Mouse (Mus musculus) neural tube, embryonic 14.5 days (tissue): Measurements from ENCODE around the gene Prrg3. TPM values are rescaled to one million over a fixed set of nuclear protein-coding genes. Genes with fewer than 3 reads are reported as not detected.

ENCODE experiments used
- ATAC-seq: fragments of 200-750 bp; cut with Nextera tagmentation; 2 replicates; pipeline ENCODE4 v1.8.0; 2017; ENCODE audit warnings: low read depth, mild to moderate bottlenecking, moderate TSS enrichment, moderate library complexity
- H3K27ac ChIP-seq: fragments of 300-500 bp; sonication (generic); 2 replicates; pipeline ENCODE4 v1.5.1; 2014; ENCODE audit warnings: low read depth, mild to moderate bottlenecking, control low read depth, low read length, moderate library complexity, mixed read lengths
- H3K27me3 ChIP-seq: fragments of 300-500 bp; sonication (generic); 2 replicates; pipeline ENCODE4 v1.6.1; 2014; ENCODE audit warnings: low read length; ENCODE audit not compliant: control insufficient read depth, insufficient read depth
- H3K36me3 ChIP-seq: fragments of 300-500 bp; sonication (generic); 2 replicates; pipeline ENCODE4 v1.6.1; 2014; ENCODE audit warnings: low read length, mixed read lengths; ENCODE audit not compliant: control insufficient read depth, insufficient read depth
- H3K4me1 ChIP-seq: fragments of 300-500 bp; sonication (generic); 2 replicates; pipeline ENCODE4 v1.6.1; 2014; ENCODE audit warnings: low read length; ENCODE audit not compliant: control insufficient read depth, insufficient read depth
- H3K4me2 ChIP-seq: fragments of 300-500 bp; sonication (generic); 2 replicates; pipeline ENCODE4 v1.6.1; 2014; ENCODE audit warnings: mild to moderate bottlenecking, low read depth, low read length, control low read depth
- H3K4me3 ChIP-seq: fragments of 300-500 bp; sonication (generic); 2 replicates; pipeline ENCODE4 v1.5.1; 2014; ENCODE audit warnings: low read depth, low read length, control low read depth, mixed read lengths
- H3K9ac ChIP-seq: fragments of 300-500 bp; sonication (generic); replicated peaks from 2 replicates; pipeline ENCODE4 v1.6.1; 2014; ENCODE audit warnings: low read depth, mild to moderate bottlenecking, control low read depth, low read length, mixed read lengths
- H3K9me3 ChIP-seq: fragments of 300-500 bp; sonication (generic); 2 replicates; pipeline ENCODE4 v1.6.1; 2016; ENCODE audit warnings: low read length; ENCODE audit not compliant: control insufficient read depth
- WGBS: fragments of 180-500 bp; shearing (Covaris S2); extraction: QIAGEN DNeasy Blood & Tissue Kit; methylation state at CpG from one replicate; pipeline ENCODE4 v1.1.7; 2014; 5-methylcytosine and 5-hydroxymethylcytosine counted together
- polyA plus RNA-seq: library from polyadenylated mRNA; unstranded; fragments of >200 nt; fragmentation: Nextera tagmentation; extraction: Ambion mirVana; gene quantifications from 2 replicates; pipeline ENCODE4 v1.2.1, GENCODE M21; 2014

Prrg3 gene
- polyA plus RNA-seq, 1 experiment from 2014 or later, result 11.6 TPM

DNA sequence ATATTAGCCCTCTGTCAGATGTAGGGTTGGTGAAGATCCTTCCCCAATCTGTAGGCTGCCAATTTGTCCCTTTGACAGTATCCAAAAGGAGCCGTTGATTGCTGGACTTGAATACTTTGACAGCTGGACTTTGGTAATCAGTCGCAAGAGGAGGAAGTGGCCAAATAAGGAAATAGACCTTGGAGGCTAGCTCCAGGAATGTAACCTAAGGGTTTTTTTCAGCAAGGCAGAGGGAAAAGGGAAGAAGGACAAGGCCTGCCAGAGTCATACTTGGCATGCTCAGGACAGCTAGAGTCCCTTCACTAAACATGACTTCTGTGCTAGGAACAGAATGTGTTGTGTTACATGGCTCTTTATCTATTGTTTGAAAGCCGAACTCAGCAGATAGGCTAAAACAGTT lies 18.0 kb downstream of the Prrg3 start:
- Histone ChIP-seq H3K9me3 (no peaks in the 10 kb centered on the region), H3K9ac (no peak overlapping the region), H3K27me3 (no peaks in the 10 kb centered on the region), H3K4me3 (no peak overlapping the region), H3K27ac (no peak overlapping the region), H3K36me3 (no peaks in the 10 kb centered on the region), H3K4me1 (no peaks in the 10 kb centered on the region), H3K4me2 (no peak overlapping the region)
- WGBS, result 79% methylated on average over 3 of the region's 3 CpGs
- ATAC-seq, result no peak

DNA sequence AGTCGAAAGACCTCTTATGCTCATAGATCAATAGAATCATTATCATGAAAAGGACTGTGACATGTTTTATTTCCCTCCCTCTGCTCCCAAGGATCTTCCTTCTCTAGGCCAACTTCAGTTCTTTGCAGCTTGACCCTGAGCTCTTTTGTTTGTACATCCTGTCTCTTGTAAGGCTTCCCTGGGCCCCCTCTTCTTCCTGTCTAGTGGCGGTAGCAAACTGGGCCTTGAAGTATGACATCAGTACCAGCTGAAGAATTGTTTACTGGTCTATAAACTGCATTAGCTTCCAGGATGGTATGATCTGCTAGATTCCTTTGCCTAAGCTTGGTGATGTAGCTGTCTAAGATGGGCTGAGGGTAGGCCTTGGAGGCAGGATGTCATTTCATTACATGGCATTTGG lies 18.9 kb downstream of the Prrg3 start:
- no peaks in the 10 kb centered on the region for H3K27me3 ChIP-seq
- 52% methylated on average over 2 of the region's 2 CpGs for WGBS

DNA sequence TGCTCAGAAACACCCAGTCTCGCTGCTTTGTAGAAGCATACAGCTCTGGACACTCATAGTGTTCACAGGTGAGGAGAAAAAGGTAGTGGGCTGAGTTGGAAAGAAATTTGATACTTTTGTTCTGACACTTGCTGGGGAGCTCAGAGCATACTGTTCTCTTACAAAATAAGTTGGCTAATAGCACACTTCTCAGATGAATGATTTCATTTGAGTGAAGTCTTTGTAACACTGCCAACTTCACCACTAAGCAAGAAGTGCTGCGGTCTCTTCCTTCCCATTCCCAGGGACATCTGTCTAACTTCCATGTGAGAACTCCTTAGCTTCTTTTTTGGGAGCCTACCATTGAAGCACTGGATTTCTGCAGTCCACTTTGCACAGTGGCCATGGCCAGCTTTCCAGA lies 20.8 kb downstream of the Prrg3 start:
- WGBS, result 74% methylated on average over 2 of the region's 2 CpGs
- H3K36me3 ChIP-seq, result no peaks in the 10 kb centered on the region
- no peak overlapping the region for H3K4me3 ChIP-seq
- H3K4me2 ChIP-seq, result no peak overlapping the region
- H3K27me3 ChIP-seq, result no peaks in the 10 kb centered on the region
- H3K27ac ChIP-seq, result no peak overlapping the region
- H3K4me1 ChIP-seq, result no peaks in the 10 kb centered on the region
- H3K9me3 ChIP-seq, result no peaks in the 10 kb centered on the region
- no peak for ATAC-seq
- no peak overlapping the region for H3K9ac ChIP-seq

More for the DNA sequence above, 18.9 kb downstream of the Prrg3 start:
- Histone ChIP-seq H3K4me2 (no peak overlapping the region), H3K9me3 (no peaks in the 10 kb centered on the region), H3K9ac (no peak overlapping the region), H3K36me3 (no peaks in the 10 kb centered on the region), H3K4me1 (no peaks in the 10 kb centered on the region), H3K27ac (no peak overlapping the region), H3K4me3 (no peak overlapping the region)
- ATAC-seq, result no peak

DNA sequence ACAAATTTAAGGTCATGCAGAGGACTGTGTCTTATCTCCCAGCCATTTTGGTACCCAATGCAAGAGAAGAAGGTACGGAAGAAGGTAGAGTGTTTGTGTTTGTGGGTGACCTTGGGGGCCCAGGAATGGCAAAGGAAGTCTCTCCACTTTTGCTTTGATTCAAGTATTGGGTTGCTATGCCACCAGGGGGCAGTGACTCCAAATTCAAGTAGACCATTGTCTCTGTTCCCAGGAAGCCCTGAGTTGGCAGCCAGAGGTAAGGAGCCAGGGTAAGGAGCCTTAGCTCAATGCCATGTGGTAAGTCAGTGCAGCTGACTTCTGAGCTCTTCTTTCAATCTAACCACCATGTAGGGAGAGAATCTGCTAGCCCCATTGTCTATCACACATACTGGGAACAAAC lies 21.4 kb downstream of the Prrg3 start:
- 88% methylated on average over 1 of the region's 1 CpGs for WGBS
- Histone ChIP-seq H3K4me1 (no peaks in the 10 kb centered on the region), H3K4me2 (no peak overlapping the region)

DNA sequence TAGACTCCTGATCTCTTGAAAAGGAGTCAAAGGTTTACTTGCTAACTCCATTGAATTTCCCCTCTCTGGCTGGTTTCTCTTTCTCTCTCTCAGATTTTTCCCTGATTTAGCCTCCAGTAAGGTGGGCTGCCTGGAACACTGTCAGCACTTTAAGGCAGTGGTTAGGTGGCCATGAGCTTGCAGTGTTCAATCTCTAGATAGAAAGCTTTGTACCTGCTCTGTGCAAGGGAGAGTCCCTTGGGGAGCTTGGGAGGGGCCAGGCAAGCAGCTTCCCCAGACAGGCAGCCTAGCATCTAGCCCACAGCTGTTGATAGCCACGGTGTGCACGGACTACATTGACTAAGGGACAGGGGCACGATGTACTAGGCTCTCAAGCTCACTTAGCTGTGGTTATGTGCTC lies 29.1 kb downstream of the Prrg3 start, which contains the start of gene Cnga2:
Gene Cnga2, plus strand, starts transcription at position 301 of the 400 bp plus-strand sequence.
- Histone ChIP-seq H3K9me3 (no peaks in the 10 kb centered on the region), H3K36me3 (no peaks in the 10 kb centered on the region), H3K27ac (no peak within 1 kb of the TSS), H3K27me3 (no peaks in the 10 kb centered on the region), H3K4me2 (no peak within 1 kb of the TSS), H3K4me1 (no peaks in the 10 kb centered on the region), H3K9ac (no peak within 1 kb of the TSS), H3K4me3 (no peak within 1 kb of the TSS)
- WGBS, result 92% methylated on average over 3 of the region's 3 CpGs
- no peak for ATAC-seq

More for the DNA sequence above, 21.4 kb downstream of the Prrg3 start:
- no peaks in the 10 kb centered on the region for H3K27me3 ChIP-seq
- no peak overlapping the region for H3K4me3 ChIP-seq
- H3K36me3 ChIP-seq, result no peaks in the 10 kb centered on the region
- no peak for ATAC-seq
- H3K9ac ChIP-seq, result no peak overlapping the region
- no peak overlapping the region for H3K27ac ChIP-seq
- no peaks in the 10 kb centered on the region for H3K9me3 ChIP-seq

DNA sequence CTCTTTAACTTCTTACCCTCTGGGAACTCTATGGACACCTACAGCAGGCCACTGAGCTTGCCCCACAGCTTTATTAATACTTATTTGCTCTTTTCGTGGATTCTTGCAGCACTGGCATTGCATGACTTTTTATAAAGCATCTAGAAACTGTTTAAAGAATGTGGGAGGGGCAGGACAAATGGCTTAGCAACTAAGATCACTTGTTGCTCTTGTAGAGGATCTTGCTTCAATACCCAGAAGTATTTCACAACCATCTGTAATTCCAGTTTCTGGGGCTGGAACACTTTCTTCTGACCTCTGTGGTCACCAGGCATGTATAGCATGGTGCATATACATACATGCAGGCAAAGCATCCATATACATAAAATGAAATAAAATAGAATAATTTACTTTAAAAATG lies 33.5 kb downstream of the Prrg3 start:
- Histone ChIP-seq H3K4me3 (no peak overlapping the region), H3K27me3 (no peaks in the 10 kb centered on the region), H3K9me3 (no peaks in the 10 kb centered on the region), H3K36me3 (no peaks in the 10 kb centered on the region), H3K4me1 (no peaks in the 10 kb centered on the region), H3K27ac (no peak overlapping the region), H3K9ac (no peak overlapping the region), H3K4me2 (no peak overlapping the region)
- WGBS, result 66% methylated on average over 1 of the region's 1 CpGs
- ATAC-seq, result no peak

DNA sequence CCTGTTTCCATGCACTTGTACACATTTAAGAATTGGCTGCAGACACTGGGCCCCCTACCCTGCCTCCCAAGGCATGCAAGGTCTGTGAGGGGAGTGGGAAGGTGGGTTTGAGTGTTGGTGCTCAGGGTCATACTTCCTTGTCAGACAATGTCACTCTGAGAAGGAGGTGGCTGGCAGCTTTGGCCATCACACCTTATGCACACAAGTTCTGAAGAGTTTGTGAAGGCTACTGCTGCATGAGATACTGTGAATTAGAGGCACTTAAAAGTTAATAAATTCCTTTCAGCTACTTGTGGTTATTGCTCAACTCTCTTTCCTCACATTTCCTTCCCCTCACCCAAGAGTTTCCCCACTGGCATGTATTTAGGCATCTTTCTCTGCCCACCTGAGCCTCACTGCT lies 47.5 kb downstream of the Prrg3 start:
- no peaks in the 10 kb centered on the region for H3K36me3 ChIP-seq

DNA sequence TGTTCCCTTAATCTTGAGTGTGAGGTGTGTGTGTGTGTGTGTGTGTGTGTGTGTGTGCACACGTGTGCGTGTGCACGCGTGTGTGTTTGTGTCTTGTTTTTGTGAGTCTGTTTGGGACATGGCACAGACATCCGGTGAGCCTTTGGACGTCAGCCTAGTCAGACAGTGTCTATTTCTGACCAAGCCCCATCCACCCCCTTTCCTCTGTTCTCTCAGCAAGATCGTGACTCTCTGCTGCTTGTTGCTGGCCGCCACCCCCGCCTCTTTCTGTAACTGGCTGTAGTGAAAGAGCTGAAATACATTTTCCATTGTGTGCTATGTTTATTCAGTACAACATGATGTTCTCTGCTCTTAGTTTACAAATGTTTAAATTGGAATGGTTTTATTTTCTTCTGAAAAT lies 49.8 kb downstream of the Prrg3 start:
- ATAC-seq, result peak; percentile 28; the same call in 1 of the 2 replicates
- H3K27ac ChIP-seq, result no peak overlapping the region
- WGBS, result 54% methylated on average over 9 of the region's 9 CpGs
- H3K9ac ChIP-seq, result no peak overlapping the region
- H3K4me2 ChIP-seq, result no peak overlapping the region
- H3K36me3 ChIP-seq, result no peaks in the 10 kb centered on the region
- H3K4me3 ChIP-seq, result no peak overlapping the region
- H3K27me3 ChIP-seq, result no peaks in the 10 kb centered on the region
- no peaks in the 10 kb centered on the region for H3K4me1 ChIP-seq
- no peaks in the 10 kb centered on the region for H3K9me3 ChIP-seq

More for the DNA sequence above, 47.5 kb downstream of the Prrg3 start:
- Histone ChIP-seq H3K4me2 (no peak overlapping the region), H3K27me3 (no peaks in the 10 kb centered on the region), H3K9ac (no peak overlapping the region), H3K4me3 (no peak overlapping the region), H3K9me3 (no peaks in the 10 kb centered on the region), H3K4me1 (no peaks in the 10 kb centered on the region), H3K27ac (no peak overlapping the region)
- no peak for ATAC-seq

DNA sequence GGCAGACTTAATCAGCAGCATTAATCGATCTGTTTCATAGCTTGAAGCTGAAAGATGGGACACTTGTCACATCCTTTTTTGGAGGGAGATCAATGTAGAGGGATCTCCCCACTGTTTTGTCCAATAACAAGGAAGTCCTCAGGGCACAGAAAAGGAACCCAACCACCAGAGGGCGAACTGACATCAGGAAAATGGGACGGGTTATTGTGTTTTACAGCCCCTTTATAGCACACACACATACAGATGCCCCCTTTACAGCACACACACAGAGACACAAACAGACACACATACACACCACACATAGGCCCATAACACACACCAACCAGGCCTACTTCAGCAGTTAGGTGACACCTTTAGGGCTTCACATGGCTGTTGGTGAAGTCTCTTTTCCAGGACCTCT lies 50.4 kb downstream of the Prrg3 start:
- Histone ChIP-seq H3K9me3 (no peaks in the 10 kb centered on the region), H3K4me1 (no peaks in the 10 kb centered on the region), H3K36me3 (no peaks in the 10 kb centered on the region), H3K27ac (no peak overlapping the region), H3K27me3 (no peaks in the 10 kb centered on the region), H3K4me3 (no peak overlapping the region), H3K4me2 (no peak overlapping the region), H3K9ac (no peak overlapping the region)
- ATAC-seq, result no peak
- WGBS, result 21% methylated on average over 3 of the region's 3 CpGs

DNA sequence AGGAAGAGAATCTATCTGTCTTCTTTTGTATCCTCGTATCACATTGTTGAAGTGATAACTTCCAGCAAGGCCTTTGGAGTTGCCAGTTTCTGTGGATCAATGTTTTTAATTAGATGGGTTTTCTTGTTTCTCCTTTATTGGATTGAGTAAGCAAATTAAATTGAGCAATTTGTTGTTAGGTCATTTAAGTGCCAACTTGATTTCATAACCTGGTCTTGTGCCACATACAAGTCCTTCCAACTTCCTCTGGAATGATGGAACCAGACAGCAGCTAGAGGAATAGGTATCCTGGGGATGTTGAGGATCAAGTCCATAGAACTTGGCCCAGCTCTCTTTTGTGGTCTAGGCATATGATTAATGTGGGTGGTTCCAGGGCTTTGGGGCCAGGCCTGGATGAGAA lies 59.8 kb downstream of the Prrg3 start:
- no peak overlapping the region for H3K9ac ChIP-seq
- no peak overlapping the region for H3K4me2 ChIP-seq
- no peak for ATAC-seq
- H3K4me1 ChIP-seq, result no peaks in the 10 kb centered on the region
- H3K4me3 ChIP-seq, result no peak overlapping the region
- no peaks in the 10 kb centered on the region for H3K9me3 ChIP-seq
- no peaks in the 10 kb centered on the region for H3K27me3 ChIP-seq
- no peaks in the 10 kb centered on the region for H3K36me3 ChIP-seq
- WGBS, result 86% methylated on average over 1 of the region's 1 CpGs
- H3K27ac ChIP-seq, result no peak overlapping the region
